In genomic region chr15:99817343-99818235, GRCm38 (mm10) we compare ENCODE assay signal across 9 mouse cellular contexts. TPM values are rescaled to one million over a fixed set of nuclear protein-coding genes. Genes with fewer than 3 reads are reported as not detected.
DNase-seq lines count a peak whose midpoint lies in the region; ATAC-seq and TF ChIP-seq lines count a peak whose summit lies in the region.
"Had no signal": no experiment of that assay in that cellular context is flagged by ENCODE, and none has a peak within 500 bp of the region (broad histone marks: within the 10 kb centered on the region; RNA-seq: fewer than 3 reads in every experiment).

No protein-coding gene starts in this region.

- peak overlapping the region; percentile 86 for H3K9ac ChIP-seq in heart, embryonic 13.5 days
- no peak overlapping the region for H3K9ac ChIP-seq in forebrain, embryonic 15.5 days (replicated peaks)
- no peak overlapping the region for H3K9ac ChIP-seq in liver, postnatal 0 days (replicated peaks)

- WGBS in heart, embryonic 13.5 days, result 29% methylated on average over 8 of the region's 8 CpGs
- 20% methylated on average over 8 of the region's 8 CpGs for WGBS in forebrain, embryonic 15.5 days
- WGBS in liver, postnatal 0 days (ENCODE audit: insufficient replicate concordance), result 54% methylated on average over 8 of the region's 8 CpGs

- no peaks in the 10 kb centered on the region for H3K27me3 ChIP-seq in heart, embryonic 13.5 days (replicated peaks)
- H3K27me3 ChIP-seq in forebrain, embryonic 15.5 days, result no peaks in the 10 kb centered on the region
- H3K27me3 ChIP-seq in liver, postnatal 0 days (ENCODE audit: insufficient read depth, low read length), result no peaks in the 10 kb centered on the region

- H3K36me3 ChIP-seq in heart, embryonic 13.5 days, result peaks cover 27% of the 10 kb centered on the region
- no peaks in the 10 kb centered on the region for H3K36me3 ChIP-seq in forebrain, embryonic 15.5 days
- H3K36me3 ChIP-seq in liver, postnatal 0 days (replicated peaks; ENCODE audit: insufficient read depth, low read length), result peaks cover 7% of the 10 kb centered on the region

- TF ChIP-seq CTCF in liver, postnatal 0 days (IDR thresholded peaks at IDR 0.05; ENCODE audit: low read depth), result no peak

- intact Hi-C loops in heart, postnatal 25 days (cut with DNase I), result no loop called here

- peak overlapping the region; percentile 57 for H3K4me3 ChIP-seq in heart, embryonic 13.5 days
- H3K4me3 ChIP-seq in forebrain, embryonic 15.5 days, result 0 out of 2 replicates have a peak overlapping the region, but pooled peaks have one; percentile 2
- H3K4me3 ChIP-seq in liver, postnatal 0 days (ENCODE audit: low read depth, low read length), result 0 out of 2 replicates have a peak overlapping the region, but pooled peaks have one; percentile 39

- H3K4me1 ChIP-seq in heart, embryonic 13.5 days, result peaks cover 35% of the 10 kb centered on the region
- peaks cover 34% of the 10 kb centered on the region for H3K4me1 ChIP-seq in forebrain, embryonic 15.5 days
- H3K4me1 ChIP-seq in liver, postnatal 0 days (ENCODE audit: insufficient read depth), result no peaks in the 10 kb centered on the region

- ATAC-seq in heart, embryonic 13.5 days (ENCODE audit: extremely low read depth, insufficient number of reproducible peaks, low FRiP score, low TSS enrichment), result no peak
- ATAC-seq in forebrain, embryonic 15.5 days (replicated peaks), result peak; percentile 78; the same call in 1 of the 2 replicates
- no peak for ATAC-seq in liver, postnatal 0 days

- no peak for DNase-seq in heart, postnatal 25 days (ENCODE audit: low spot score)
- peak; percentile 44 for DNase-seq in MN1 (ENCODE audit: low spot score)
- DNase-seq in liver, postnatal 0 days, result no peak
- no peak for DNase-seq in cerebellum, adult 9-11 months
- no peak for DNase-seq in gastrocnemius, postnatal 10 days
- no peak for DNase-seq in adrenal gland, postnatal 25 days
- DNase-seq: cerebellum, postnatal 36 days had no signal

- H3K27ac ChIP-seq in heart, embryonic 13.5 days (replicated peaks), result peak overlapping the region; percentile 96
- peak overlapping the region; percentile 93 for H3K27ac ChIP-seq in forebrain, embryonic 15.5 days (replicated peaks)
- peak overlapping the region; percentile 61; the same call in 1 of the 2 replicates for H3K27ac ChIP-seq in liver, postnatal 0 days (ENCODE audit: low read depth)

- H3K9me3 ChIP-seq in heart, embryonic 13.5 days, result no peaks in the 10 kb centered on the region
- H3K9me3 ChIP-seq in forebrain, embryonic 15.5 days, result no peaks in the 10 kb centered on the region
- no peaks in the 10 kb centered on the region for H3K9me3 ChIP-seq in liver, postnatal 0 days (ENCODE audit: low read length)

- peak overlapping the region; percentile 77 for H3K4me2 ChIP-seq in heart, embryonic 13.5 days
- H3K4me2 ChIP-seq in forebrain, embryonic 15.5 days (replicated peaks), result peak overlapping the region; percentile 38
- peak overlapping the region; percentile 65 for H3K4me2 ChIP-seq in liver, postnatal 0 days (ENCODE audit: low read depth, low read length)

- TF ChIP-seq EP300 in liver, postnatal 0 days (IDR thresholded peaks at IDR 0.05; ENCODE audit: low read depth), result no peak

RNA-seq across cellular contexts. Expression of gene Cers5, which starts 44.9 kb away (rescaled TPM):
- 51.6 and 54.7 TPM in 2 replicates for polyA plus RNA-seq in heart, embryonic 13.5 days (2015; fragmentation: Nextera tagmentation; extraction: Ambion mirVana)
- total RNA-seq in heart, postnatal 25 days (2021), result 10 to 100 TPM; 18.2 to 18.5 TPM
- 69.4 and 69.7 TPM in 2 replicates for polyA plus RNA-seq in forebrain, embryonic 15.5 days (2015; fragmentation: Nextera tagmentation; extraction: Ambion mirVana)
- 6.7 and 7.0 TPM in 2 replicates for polyA plus RNA-seq in liver, postnatal 0 days (2015; fragmentation: Nextera tagmentation; extraction: Ambion mirVana)
- total RNA-seq in gastrocnemius, postnatal 10 days (2021), result 10 to 100 TPM; 16.0 to 17.5 TPM
- 47.5 and 61.7 TPM in 2 replicates for total RNA-seq in adrenal gland, postnatal 25 days (2021)

RNA-seq across cellular contexts. Expression of gene Lima1, which starts 57.7 kb away (rescaled TPM):
- 17.6 and 17.8 TPM in 2 replicates for polyA plus RNA-seq in heart, embryonic 13.5 days (2015; fragmentation: Nextera tagmentation; extraction: Ambion mirVana)
- total RNA-seq in heart, postnatal 25 days (2021), result 10 to 100 TPM; 17.9 to 20.2 TPM
- polyA plus RNA-seq in forebrain, embryonic 15.5 days (2015; fragmentation: Nextera tagmentation; extraction: Ambion mirVana), result 37.9 and 38.4 TPM in 2 replicates
- polyA plus RNA-seq in liver, postnatal 0 days (2015; fragmentation: Nextera tagmentation; extraction: Ambion mirVana), result 14.8 and 15.0 TPM in 2 replicates
- total RNA-seq in gastrocnemius, postnatal 10 days (2021), result 10 to 100 TPM; 30.4 to 41.9 TPM
- total RNA-seq in adrenal gland, postnatal 25 days (2021), result 40.3 and 42.4 TPM in 2 replicates

Comparison
In these comparisons a context has a peak if more than half of its experiments do, and no peak if none do; other contexts are left out.
1. H3K4me3 ChIP-seq: peak in every context shown above with its lines; median percentile 57 in heart, embryonic 13.5 days; 39 in liver, postnatal 0 days; 2 in forebrain, embryonic 15.5 days.